Mouse (Mus musculus) frontal cortex, postnatal 25 days (tissue): ENCODE results near the gene Adk.
A peak's percentile ranks its signal among the peaks of the same experiment; 100 is the strongest.

Experiments
- DNase-seq, 2 experiments: peaks; one replicate each; pipeline ENCODE4 v3.0.0; 2022; ENCODE audit warnings: low spot score in 2 of 2

Adk gene

GRCm38 (mm10) chr14:21100876-21101275 is 48.5 kb downstream of the Adk start:
- DNase-seq: no peak

- no peak for DNase-seq
Observed at GRCm38 (mm10) chr14:21101562-21101961, 49.2 kb downstream of the Adk start.

- DNase-seq: no peak
Observed at GRCm38 (mm10) chr14:21102666-21103203, 50.4 kb downstream of the Adk start.

- DNase-seq: no peak
Observed at GRCm38 (mm10) chr14:21105049-21105448, 52.7 kb downstream of the Adk start.

- DNase-seq: no peak
Observed at GRCm38 (mm10) chr14:21106582-21106981, 54.2 kb downstream of the Adk start.

GRCm38 (mm10) chr14:21107551-21107950 is 55.2 kb downstream of the Adk start:
- DNase-seq: no peak

- no peak for DNase-seq
Observed at GRCm38 (mm10) chr14:21110492-21110891, 58.1 kb downstream of the Adk start.

GRCm38 (mm10) chr14:21111500-21111899 is 59.1 kb downstream of the Adk start:
- DNase-seq: no peak

GRCm38 (mm10) chr14:21112174-21112573 is 59.8 kb downstream of the Adk start:
- DNase-seq: no peak

GRCm38 (mm10) chr14:21112742-21113141 is 60.4 kb downstream of the Adk start:
- no peak for DNase-seq

- no peak for DNase-seq
Observed at GRCm38 (mm10) chr14:21114339-21114738, 62.0 kb downstream of the Adk start.

- no peak for DNase-seq
Observed at GRCm38 (mm10) chr14:21115318-21115717, 62.9 kb downstream of the Adk start.

- DNase-seq: no peak
Observed at GRCm38 (mm10) chr14:21115888-21116460, 63.6 kb downstream of the Adk start.

- DNase-seq: no peak
Observed at GRCm38 (mm10) chr14:21118095-21118494, 65.7 kb downstream of the Adk start.

GRCm38 (mm10) chr14:21119653-21120313 is 67.4 kb downstream of the Adk start:
- no peak for DNase-seq

- peak in 1 of 2 experiments; percentile 22 for DNase-seq
Observed at GRCm38 (mm10) chr14:21120473-21120872, 68.1 kb downstream of the Adk start.

- no peak for DNase-seq
Observed at GRCm38 (mm10) chr14:21127215-21127614, 74.8 kb downstream of the Adk start.

GRCm38 (mm10) chr14:21136906-21137305 is 84.5 kb downstream of the Adk start:
- DNase-seq: peak in 1 of 2 experiments; percentile 37

GRCm38 (mm10) chr14:21142603-21143002 is 90.2 kb downstream of the Adk start:
- DNase-seq: no peak

GRCm38 (mm10) chr14:21143406-21144115 is 91.2 kb downstream of the Adk start:
- DNase-seq: no peak

- no peak for DNase-seq
Observed at GRCm38 (mm10) chr14:21147171-21147570, 94.8 kb downstream of the Adk start.

- no peak for DNase-seq
Observed at GRCm38 (mm10) chr14:21150301-21150700, 97.9 kb downstream of the Adk start.

GRCm38 (mm10) chr14:21152055-21152454 is 99.7 kb downstream of the Adk start:
- DNase-seq: no peak
